Comparison of ENCODE assay signal across 25 mouse cellular contexts in genomic region chr12:77654282-77654681, GRCm38 (mm10).
"Had no signal": no experiment of that assay in that cellular context is flagged by ENCODE, and none has a peak within 500 bp of the region (broad histone marks: within the 10 kb centered on the region; RNA-seq: fewer than 3 reads in every experiment).

No protein-coding gene starts in this region.

- H3K9ac ChIP-seq: heart, embryonic 12.5 days; hindbrain, embryonic 12.5 days; hindbrain, embryonic 14.5 days; intestine, embryonic 15.5 days; limb, embryonic 13.5 days; limb, embryonic 15.5 days had no signal

- H3K4me2 ChIP-seq: heart, embryonic 12.5 days; hindbrain, embryonic 12.5 days; hindbrain, embryonic 14.5 days; intestine, embryonic 15.5 days; limb, embryonic 13.5 days; limb, embryonic 15.5 days had no signal

- DNase-seq: gastrocnemius, adult 2 months; gastrocnemius, postnatal 10 days; gastrocnemius, postnatal 25 days; heart, adult 18-20 months; heart, postnatal 10 days; heart, postnatal 4 days; kidney, adult 18-20 months; kidney, adult 8-10 months; kidney, postnatal 10 days; kidney, postnatal 25 days; kidney, postnatal 4 days; left cerebral cortex, postnatal 4 days had no signal

- H3K4me1 ChIP-seq: heart, embryonic 10.5 days; heart, embryonic 12.5 days; intestine, embryonic 15.5 days; limb, embryonic 15.5 days had no signal

- H3K27ac ChIP-seq: gastrocnemius, adult 2 months; heart, embryonic 10.5 days; hindbrain, embryonic 10.5 days; hindbrain, embryonic 12.5 days; hindbrain, embryonic 14.5 days; intestine, embryonic 15.5 days; layer of hippocampus, adult 2 months; left cerebral cortex, adult 2 months; limb, embryonic 13.5 days; limb, embryonic 15.5 days had no signal

- H3K9me3 ChIP-seq: heart, embryonic 10.5 days; heart, embryonic 12.5 days; hindbrain, embryonic 10.5 days; hindbrain, embryonic 12.5 days; intestine, embryonic 15.5 days; limb, embryonic 13.5 days; limb, embryonic 15.5 days had no signal

- H3K36me3 ChIP-seq: heart, embryonic 10.5 days; heart, embryonic 12.5 days; hindbrain, embryonic 10.5 days; hindbrain, embryonic 12.5 days; intestine, embryonic 15.5 days; limb, embryonic 13.5 days; limb, embryonic 15.5 days had no signal

- ATAC-seq: hindbrain, embryonic 16.5 days; inflammation-experienced regulatory T-cells, adult 6 months; intestine, embryonic 15.5 days; intestine, postnatal 0 days had no signal

- H3K27me3 ChIP-seq: hindbrain, embryonic 12.5 days; intestine, embryonic 15.5 days; limb, embryonic 13.5 days; limb, embryonic 15.5 days had no signal

- H3K4me3 ChIP-seq: gastrocnemius, adult 2 months; heart, embryonic 10.5 days; heart, embryonic 12.5 days; hindbrain, embryonic 10.5 days; hindbrain, embryonic 12.5 days; intestine, embryonic 15.5 days; layer of hippocampus, adult 2 months; left cerebral cortex, adult 2 months; limb, embryonic 13.5 days; limb, embryonic 15.5 days had no signal
